In genomic region chr2:155691336-155691722, GRCm38 (mm10) we compare ENCODE assay signal across 9 mouse cellular contexts. TPM values are rescaled to one million over a fixed set of nuclear protein-coding genes. Genes with fewer than 3 reads are reported as not detected.
DNase-seq lines count a peak whose midpoint lies in the region; ATAC-seq and TF ChIP-seq lines count a peak whose summit lies in the region.
"Had no signal": no experiment of that assay in that cellular context is flagged by ENCODE, and none has a peak within 500 bp of the region (broad histone marks: within the 10 kb centered on the region; RNA-seq: fewer than 3 reads in every experiment).

No protein-coding gene starts in this region.

- H3K4me3 ChIP-seq in cerebellum, adult 2 months (replicated peaks; ENCODE audit: insufficient read depth, low read depth, low read length) = peak overlapping the region; percentile 95
- peak overlapping the region; percentile 94 for H3K4me3 ChIP-seq in thymus, adult 2 months (ENCODE audit: control insufficient read depth, insufficient read depth, low read length)
- peak overlapping the region; percentile 83 for H3K4me3 ChIP-seq in liver, embryonic 12.5 days

- H3K27ac ChIP-seq in cerebellum, adult 2 months (ENCODE audit: insufficient read depth, low read length) = peak overlapping the region; percentile 77
- H3K27ac ChIP-seq in thymus, adult 2 months (ENCODE audit: control insufficient read depth, insufficient read depth, low read length) = no peak overlapping the region; the same call in 1 of the 2 replicates
- peak overlapping the region; percentile 84 for H3K27ac ChIP-seq in liver, embryonic 12.5 days

- peaks cover 11% of the 10 kb centered on the region; the same call in 1 of the 2 replicates for H3K4me1 ChIP-seq in cerebellum, adult 2 months (ENCODE audit: control insufficient read depth, insufficient read depth, low read length)
- peaks cover 17% of the 10 kb centered on the region for H3K4me1 ChIP-seq in thymus, adult 2 months (replicated peaks; ENCODE audit: control insufficient read depth, insufficient read depth, low read length)
- H3K4me1 ChIP-seq in liver, embryonic 12.5 days = peaks cover 18% of the 10 kb centered on the region

- no peak for TF ChIP-seq CTCF in cerebellum, adult 2 months (IDR thresholded peaks at IDR 0.05; ENCODE audit: borderline replicate concordance, insufficient read depth, low read depth, low read length)
- TF ChIP-seq CTCF in thymus, adult 2 months (IDR thresholded peaks at IDR 0.05; ENCODE audit: borderline replicate concordance, control insufficient read depth, extremely low read depth, insufficient read depth, low read length, poor library complexity) = no peak

- H3K9ac ChIP-seq in liver, embryonic 12.5 days = peak overlapping the region; percentile 91

- H3K4me2 ChIP-seq in liver, embryonic 12.5 days = peak overlapping the region; percentile 88

- 1% methylated on average over 8 of the region's 8 CpGs for WGBS in cerebellum, adult 2 months
- 2% methylated on average over 8 of the region's 8 CpGs for WGBS in thymus, adult 2 months
- 4% methylated on average over 8 of the region's 8 CpGs for WGBS in liver, embryonic 12.5 days (ENCODE audit: insufficient replicate concordance)

- no peak for ATAC-seq in liver, embryonic 12.5 days
- no peak for ATAC-seq in granulocyte monocyte progenitor cell, adult 5-6 weeks (replicated peaks; ENCODE audit: poor library complexity, severe bottlenecking)

- TF ChIP-seq POLR2A in cerebellum, adult 2 months (IDR thresholded peaks at IDR 0.05; ENCODE audit: borderline replicate concordance, insufficient read depth, low read length) = no peak
- TF ChIP-seq POLR2A in thymus, adult 2 months (IDR thresholded peaks at IDR 0.05; ENCODE audit: control insufficient read depth, extremely low read depth, insufficient read depth, low read length, poor library complexity) = no peak

- H3K27me3 ChIP-seq in cerebellum, adult 2 months (ENCODE audit: control insufficient read depth, insufficient read depth, low read length) = no peaks in the 10 kb centered on the region
- H3K27me3 ChIP-seq in thymus, adult 2 months (ENCODE audit: control insufficient read depth, insufficient read depth, low read length) = no peaks in the 10 kb centered on the region
- H3K27me3 ChIP-seq in liver, embryonic 12.5 days (replicated peaks) = no peaks in the 10 kb centered on the region

- H3K9me3 ChIP-seq in liver, embryonic 12.5 days (replicated peaks) = no peaks in the 10 kb centered on the region

- DNase-seq in cerebellum, adult 2 months = no peak
- no peak for DNase-seq in cerebellum, postnatal 14 days
- no peak for DNase-seq in thymus, adult 2 months
- DNase-seq in thymus, postnatal 14 days = no peak
- DNase-seq in urinary bladder, postnatal 36 days (ENCODE audit: low spot score in 2 of 2) = no peak
- DNase-seq in gastrocnemius, postnatal 10 days = no peak
- DNase-seq: retina, postnatal 1 day had no signal

- H3K36me3 ChIP-seq in thymus, adult 2 months (ENCODE audit: control insufficient read depth, insufficient read depth, low read length) = no peaks in the 10 kb centered on the region
- H3K36me3 ChIP-seq in liver, embryonic 12.5 days = peaks cover 15% of the 10 kb centered on the region

RNA-seq across cellular contexts. Expression of gene Trpc4ap, which starts 0.9 kb away (rescaled TPM):
- polyA plus RNA-seq in cerebellum, adult 2 months (2012; rRNA removed) = 223 and 236 TPM in 2 replicates
- polyA plus RNA-seq in thymus, adult 2 months (2012; rRNA removed) = 489 and 518 TPM in 2 replicates
- polyA plus RNA-seq in liver, embryonic 12.5 days (2016; fragmentation: Nextera tagmentation; extraction: Ambion mirVana) = 78.5 and 80.9 TPM in 2 replicates
- total RNA-seq in granulocyte monocyte progenitor cell, adult 5-6 weeks (2014; fragmentation: Nextera tagmentation) = 106 and 107 TPM in 2 replicates
- 76.1 and 89.2 TPM in 2 replicates for total RNA-seq in granulocyte monocyte progenitor cell, adult 5-6 weeks (2017)
- 10 to 100 TPM; 83.4 to 94.8 TPM for total RNA-seq in gastrocnemius, postnatal 10 days (2021)

RNA-seq across cellular contexts. Expression of gene Edem2, which starts 37.9 kb away (rescaled TPM):
- 52.9 and 53.4 TPM in 2 replicates for polyA plus RNA-seq in cerebellum, adult 2 months (2012; rRNA removed)
- 55.8 and 58.6 TPM in 2 replicates for polyA plus RNA-seq in thymus, adult 2 months (2012; rRNA removed)
- polyA plus RNA-seq in liver, embryonic 12.5 days (2016; fragmentation: Nextera tagmentation; extraction: Ambion mirVana) = 24.6 and 25.1 TPM in 2 replicates
- total RNA-seq in granulocyte monocyte progenitor cell, adult 5-6 weeks (2014; fragmentation: Nextera tagmentation) = 74.9 and 81.9 TPM in 2 replicates
- total RNA-seq in granulocyte monocyte progenitor cell, adult 5-6 weeks (2017) = 71.6 and 73.7 TPM in 2 replicates
- total RNA-seq in gastrocnemius, postnatal 10 days (2021) = 1 to 10 TPM; 7.2 to 9.0 TPM

RNA-seq across cellular contexts. Expression of gene Gm17581, which starts 44.3 kb away (rescaled TPM):
- polyA plus RNA-seq in cerebellum, adult 2 months (2012; rRNA removed) = not detected in 2 replicates
- polyA plus RNA-seq in thymus, adult 2 months (2012; rRNA removed) = not detected in 2 replicates
- polyA plus RNA-seq in liver, embryonic 12.5 days (2016; fragmentation: Nextera tagmentation; extraction: Ambion mirVana) = not detected in 2 replicates
- not detected in 2 replicates for total RNA-seq in granulocyte monocyte progenitor cell, adult 5-6 weeks (2014; fragmentation: Nextera tagmentation)
- total RNA-seq in granulocyte monocyte progenitor cell, adult 5-6 weeks (2017) = not detected in 2 replicates
- total RNA-seq in gastrocnemius, postnatal 10 days (2021) = not detected

RNA-seq across cellular contexts. Expression of gene Procr, which starts 59.6 kb away (rescaled TPM):
- polyA plus RNA-seq in cerebellum, adult 2 months (2012; rRNA removed) = 1.9 TPM in 2 replicates
- polyA plus RNA-seq in thymus, adult 2 months (2012; rRNA removed) = 3.7 and 4.7 TPM in 2 replicates
- polyA plus RNA-seq in liver, embryonic 12.5 days (2016; fragmentation: Nextera tagmentation; extraction: Ambion mirVana) = 1.2 and 1.5 TPM in 2 replicates
- total RNA-seq in granulocyte monocyte progenitor cell, adult 5-6 weeks (2014; fragmentation: Nextera tagmentation) = 0.88 and 3.3 TPM in 2 replicates
- total RNA-seq in granulocyte monocyte progenitor cell, adult 5-6 weeks (2017) = 1.1 and 1.6 TPM in 2 replicates
- total RNA-seq in gastrocnemius, postnatal 10 days (2021) = 10 to 100 TPM; 11.7 to 11.9 TPM
